Mouse (Mus musculus): Measurements from ENCODE around the gene Chn2. TPM values are rescaled to one million over a fixed set of nuclear protein-coding genes. Genes with fewer than 3 reads are reported as not detected.

Gene Chn2
- polyA plus RNA-seq, 1 experiment from 2014 or later, result 12.0 TPM

DNA sequence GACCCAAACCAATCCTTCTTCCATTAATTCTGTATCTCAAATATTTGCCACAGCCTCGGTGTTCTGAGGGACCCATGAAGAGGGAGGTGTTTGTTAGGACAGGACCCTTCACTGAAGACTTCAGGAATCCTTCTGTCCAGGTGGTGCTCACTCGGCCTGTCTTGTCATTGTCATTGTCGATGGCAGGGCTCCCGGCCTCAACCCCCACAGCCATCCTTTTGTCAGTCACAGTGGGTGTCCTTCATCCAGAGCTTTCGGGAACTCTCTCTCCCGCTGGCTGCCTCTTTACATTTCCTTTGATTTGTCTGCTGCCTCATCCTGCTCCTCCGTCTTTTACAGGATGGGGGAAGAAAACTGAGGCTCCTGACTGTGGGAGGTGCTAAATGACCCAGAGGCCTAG is 57.5 kb downstream of the Chn2 start:
- no peak overlapping the region for H3K9ac ChIP-seq (replicated peaks)
- H3K4me2 ChIP-seq, result no peak overlapping the region
- peaks cover 9% of the 10 kb centered on the region for H3K4me1 ChIP-seq (replicated peaks)
- H3K4me3 ChIP-seq (replicated peaks), result no peak overlapping the region
- WGBS, result 15% methylated on average over 7 of the region's 7 CpGs
- H3K9me3 ChIP-seq, result no peaks in the 10 kb centered on the region
- H3K27me3 ChIP-seq, result peaks cover 3% of the 10 kb centered on the region; the same call in 1 of the 2 replicates
- H3K36me3 ChIP-seq, result no peaks in the 10 kb centered on the region
- ATAC-seq (ENCODE audit: insufficient number of reproducible peaks, insufficient read depth, low FRiP score, low TSS enrichment, low read depth), result no peak
- no peak overlapping the region for H3K27ac ChIP-seq

- no peaks in the 10 kb centered on the region for H3K9me3 ChIP-seq
- WGBS, result 90% methylated on average over 6 of the region's 6 CpGs
- H3K4me3 ChIP-seq (replicated peaks), result no peak overlapping the region
- peaks cover 3% of the 10 kb centered on the region; the same call in 1 of the 2 replicates for H3K27me3 ChIP-seq
- no peaks in the 10 kb centered on the region for H3K36me3 ChIP-seq
- peaks cover 9% of the 10 kb centered on the region for H3K4me1 ChIP-seq (replicated peaks)
- H3K27ac ChIP-seq, result no peak overlapping the region
- H3K4me2 ChIP-seq, result no peak overlapping the region
- no peak for ATAC-seq (ENCODE audit: insufficient number of reproducible peaks, insufficient read depth, low FRiP score, low TSS enrichment, low read depth)
- H3K9ac ChIP-seq (replicated peaks), result no peak overlapping the region
Measured at GRCm38 (mm10) chr6:54098339-54098738, 59.0 kb downstream of the Chn2 start.

GRCm38 (mm10) chr6:54099659-54100058 is 60.3 kb downstream of the Chn2 start:
- no peak overlapping the region for H3K4me2 ChIP-seq
- no peak overlapping the region for H3K27ac ChIP-seq
- no peak for ATAC-seq (ENCODE audit: insufficient number of reproducible peaks, insufficient read depth, low FRiP score, low TSS enrichment, low read depth)
- no peak overlapping the region for H3K4me3 ChIP-seq (replicated peaks)
- no peak overlapping the region for H3K9ac ChIP-seq (replicated peaks)
- no peaks in the 10 kb centered on the region for H3K9me3 ChIP-seq
- H3K36me3 ChIP-seq, result no peaks in the 10 kb centered on the region
- peaks cover 3% of the 10 kb centered on the region; the same call in 1 of the 2 replicates for H3K27me3 ChIP-seq
- peaks cover 9% of the 10 kb centered on the region for H3K4me1 ChIP-seq (replicated peaks)
- WGBS, result 57% methylated on average over 6 of the region's 6 CpGs

DNA sequence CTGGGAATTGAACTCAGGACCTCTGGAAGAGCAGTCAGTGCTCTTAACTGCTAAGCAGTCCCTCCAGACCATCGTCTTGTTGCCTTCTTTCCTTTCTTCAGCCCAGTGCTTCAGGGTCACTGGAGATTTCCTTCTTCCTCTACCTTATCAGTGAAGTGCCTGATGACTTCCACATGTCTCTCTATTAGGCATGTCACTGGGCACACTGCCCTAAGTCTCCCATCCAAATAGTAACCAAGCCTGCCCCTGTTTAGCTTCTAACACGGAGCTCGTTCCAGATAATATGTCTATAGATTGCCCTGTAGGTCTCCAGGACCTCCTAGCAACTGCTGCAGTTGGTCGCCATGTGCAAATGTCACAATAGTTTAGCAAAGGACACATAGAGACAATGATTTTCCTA is 62.9 kb downstream of the Chn2 start:
- Histone ChIP-seq H3K9ac (replicated peaks) (no peak overlapping the region), H3K27me3 (0 out of 2 replicates have a peak, but pooled peaks cover 3% of the 10 kb centered on the region), H3K27ac (no peak overlapping the region), H3K36me3 (no peaks in the 10 kb centered on the region), H3K4me1 (replicated peaks) (peaks cover 4% of the 10 kb centered on the region), H3K4me2 (no peak overlapping the region), H3K9me3 (no peaks in the 10 kb centered on the region), H3K4me3 (replicated peaks) (no peak overlapping the region)
- no peak for ATAC-seq (ENCODE audit: insufficient number of reproducible peaks, insufficient read depth, low FRiP score, low TSS enrichment, low read depth)
- 81% methylated on average over 4 of the region's 4 CpGs for WGBS

- no peak overlapping the region for H3K4me2 ChIP-seq
- no peaks in the 10 kb centered on the region for H3K9me3 ChIP-seq
- no peak overlapping the region for H3K4me3 ChIP-seq (replicated peaks)
- no peaks in the 10 kb centered on the region for H3K27me3 ChIP-seq
- 80% methylated on average over 9 of the region's 9 CpGs for WGBS
- H3K4me1 ChIP-seq (replicated peaks), result peaks cover 4% of the 10 kb centered on the region
- no peak for ATAC-seq (ENCODE audit: insufficient number of reproducible peaks, insufficient read depth, low FRiP score, low TSS enrichment, low read depth)
- H3K9ac ChIP-seq (replicated peaks), result no peak overlapping the region
- H3K36me3 ChIP-seq, result no peaks in the 10 kb centered on the region
- H3K27ac ChIP-seq, result no peak overlapping the region
Measured at GRCm38 (mm10) chr6:54103276-54103975, 64.1 kb downstream of the Chn2 start.

GRCm38 (mm10) chr6:54111416-54111984 is 72.1 kb downstream of the Chn2 start:
- no peak overlapping the region for H3K4me2 ChIP-seq
- H3K4me3 ChIP-seq (replicated peaks), result no peak overlapping the region
- no peaks in the 10 kb centered on the region for H3K36me3 ChIP-seq
- no peak overlapping the region for H3K27ac ChIP-seq
- H3K9ac ChIP-seq (replicated peaks), result no peak overlapping the region
- H3K27me3 ChIP-seq, result no peaks in the 10 kb centered on the region
- no peaks in the 10 kb centered on the region for H3K9me3 ChIP-seq
- peaks cover 12% of the 10 kb centered on the region; the same call in 1 of the 2 replicates for H3K4me1 ChIP-seq (replicated peaks)
- no peak for ATAC-seq (ENCODE audit: insufficient number of reproducible peaks, insufficient read depth, low FRiP score, low TSS enrichment, low read depth)
- WGBS, result 3% methylated on average over 4 of the region's 4 CpGs

DNA sequence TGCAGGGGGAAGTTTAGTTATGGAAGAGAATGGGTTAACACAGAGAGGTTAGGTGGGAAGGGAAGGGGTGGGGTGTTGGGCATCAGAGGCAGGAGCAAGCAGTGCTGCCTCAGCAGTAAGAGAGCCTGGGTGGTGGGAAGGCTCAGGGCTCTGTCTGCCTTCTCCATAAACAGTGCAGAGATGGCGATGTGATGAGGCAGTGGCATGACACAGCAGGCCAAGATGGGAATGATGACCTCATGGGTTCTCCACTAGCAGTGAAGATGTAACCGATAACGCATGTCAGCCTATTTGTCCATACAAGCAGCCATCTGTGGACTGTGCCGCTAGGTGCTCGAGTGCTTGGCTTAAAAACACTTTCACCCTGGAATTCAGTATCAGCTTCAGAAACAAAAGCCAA is 74.0 kb downstream of the Chn2 start:
- WGBS, result 88% methylated on average over 5 of the region's 5 CpGs
- ATAC-seq (ENCODE audit: insufficient number of reproducible peaks, insufficient read depth, low FRiP score, low TSS enrichment, low read depth), result no peak

GRCm38 (mm10) chr6:54114412-54114811 is 75.1 kb downstream of the Chn2 start:
- no peak overlapping the region for H3K9ac ChIP-seq (replicated peaks)
- ATAC-seq (ENCODE audit: insufficient number of reproducible peaks, insufficient read depth, low FRiP score, low TSS enrichment, low read depth), result no peak
- H3K4me3 ChIP-seq (replicated peaks), result no peak overlapping the region
- no peaks in the 10 kb centered on the region for H3K36me3 ChIP-seq
- no peaks in the 10 kb centered on the region for H3K27me3 ChIP-seq
- no peaks in the 10 kb centered on the region for H3K9me3 ChIP-seq
- 90% methylated on average over 6 of the region's 6 CpGs for WGBS
- H3K4me1 ChIP-seq (replicated peaks), result peaks cover 12% of the 10 kb centered on the region; the same call in 1 of the 2 replicates
- no peak overlapping the region for H3K4me2 ChIP-seq
- H3K27ac ChIP-seq, result no peak overlapping the region

More for the DNA sequence above, 74.0 kb downstream of the Chn2 start:
- Histone ChIP-seq H3K9me3 (no peaks in the 10 kb centered on the region), H3K27me3 (no peaks in the 10 kb centered on the region), H3K9ac (replicated peaks) (no peak overlapping the region), H3K4me2 (no peak overlapping the region), H3K36me3 (no peaks in the 10 kb centered on the region), H3K4me1 (replicated peaks) (peaks cover 12% of the 10 kb centered on the region; the same call in 1 of the 2 replicates), H3K4me3 (replicated peaks) (no peak overlapping the region), H3K27ac (no peak overlapping the region)

DNA sequence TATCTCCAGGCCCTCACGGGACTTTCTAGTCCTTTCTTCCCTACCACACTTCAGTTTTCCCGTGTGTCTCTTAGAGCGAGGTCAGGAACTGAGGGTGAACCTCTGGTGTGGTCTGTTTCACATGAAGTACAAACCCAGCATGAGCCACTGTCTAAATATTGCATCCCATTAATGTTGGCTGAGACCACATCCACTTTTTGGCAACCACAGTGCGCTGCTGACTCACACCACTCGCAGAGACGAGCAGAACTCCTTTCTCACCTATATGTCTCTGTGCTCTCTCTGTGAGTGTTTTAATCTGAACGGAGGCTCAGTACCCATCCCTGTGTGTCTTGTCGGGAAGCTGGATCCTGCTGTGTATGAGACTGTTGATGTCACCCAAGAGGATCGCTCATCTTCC is 76.9 kb downstream of the Chn2 start:
- H3K9me3 ChIP-seq, result no peaks in the 10 kb centered on the region
- 92% methylated on average over 9 of the region's 9 CpGs for WGBS
- H3K4me1 ChIP-seq (replicated peaks), result peaks cover 11% of the 10 kb centered on the region; the same call in 1 of the 2 replicates
- H3K4me2 ChIP-seq, result no peak overlapping the region
- no peak overlapping the region for H3K4me3 ChIP-seq (replicated peaks)
- H3K36me3 ChIP-seq, result no peaks in the 10 kb centered on the region
- H3K9ac ChIP-seq (replicated peaks), result no peak overlapping the region
- no peaks in the 10 kb centered on the region for H3K27me3 ChIP-seq
- no peak overlapping the region for H3K27ac ChIP-seq
- ATAC-seq (ENCODE audit: insufficient number of reproducible peaks, insufficient read depth, low FRiP score, low TSS enrichment, low read depth), result no peak

DNA sequence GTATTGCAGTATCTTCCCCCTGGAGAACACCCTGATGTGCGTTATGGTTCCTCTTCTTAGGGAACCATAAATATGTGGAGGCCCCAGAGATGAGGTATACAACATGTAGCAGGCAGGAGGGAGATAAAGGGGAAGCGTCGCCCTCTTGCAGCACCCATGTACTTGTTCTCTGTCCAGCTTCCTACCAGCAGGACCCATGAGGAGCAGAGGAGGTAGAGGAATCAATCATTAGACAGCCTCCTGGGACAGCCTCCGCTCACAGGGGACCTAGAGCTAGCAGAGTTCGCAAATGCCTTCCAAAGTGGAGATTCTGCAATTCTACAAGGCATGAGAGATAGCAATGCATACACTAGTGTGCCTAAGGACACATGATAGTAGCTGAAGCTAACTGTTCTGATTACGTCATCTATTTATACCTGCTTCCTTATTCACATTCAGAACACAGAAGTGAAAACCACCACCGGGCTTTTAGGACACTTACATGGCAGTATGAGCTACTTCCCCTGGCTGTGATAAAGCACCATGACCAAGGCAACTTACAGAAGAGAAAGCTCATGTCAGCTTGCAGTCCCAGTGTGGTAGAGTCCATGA is 77.7 kb downstream of the Chn2 start:
- Histone ChIP-seq H3K9me3 (no peaks in the 10 kb centered on the region), H3K27ac (no peak overlapping the region), H3K27me3 (no peaks in the 10 kb centered on the region), H3K4me3 (replicated peaks) (no peak overlapping the region), H3K9ac (replicated peaks) (no peak overlapping the region), H3K4me2 (no peak overlapping the region), H3K4me1 (replicated peaks) (peaks cover 7% of the 10 kb centered on the region; the same call in 1 of the 2 replicates), H3K36me3 (no peaks in the 10 kb centered on the region)
- no peak for ATAC-seq (ENCODE audit: insufficient number of reproducible peaks, insufficient read depth, low FRiP score, low TSS enrichment, low read depth)
- 91% methylated on average over 7 of the region's 7 CpGs for WGBS

DNA sequence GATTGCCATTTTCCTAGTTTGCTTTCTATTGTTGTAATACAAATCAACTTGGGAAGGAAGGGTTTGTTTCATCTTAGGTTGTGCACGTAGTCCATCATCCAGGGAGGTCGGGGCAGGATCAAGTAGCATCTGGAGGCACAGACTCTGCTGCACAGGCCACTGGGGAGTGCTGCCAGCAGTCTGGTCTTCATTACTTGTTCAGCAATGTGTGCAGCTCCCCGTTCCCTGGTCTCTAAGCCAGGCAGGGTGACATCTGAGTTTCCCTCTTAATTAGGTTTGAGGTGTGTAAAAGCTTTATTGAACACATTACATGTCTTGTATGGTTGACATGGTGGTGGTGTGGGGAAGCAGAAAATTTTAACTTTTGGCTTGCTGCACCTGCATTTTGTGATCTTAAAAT is 79.0 kb downstream of the Chn2 start:
- H3K4me3 ChIP-seq (replicated peaks), result no peak overlapping the region
- no peak overlapping the region for H3K9ac ChIP-seq (replicated peaks)
- peaks cover 7% of the 10 kb centered on the region; the same call in 1 of the 2 replicates for H3K4me1 ChIP-seq (replicated peaks)
- no peak for ATAC-seq (ENCODE audit: insufficient number of reproducible peaks, insufficient read depth, low FRiP score, low TSS enrichment, low read depth)
- H3K27me3 ChIP-seq, result no peaks in the 10 kb centered on the region
- no peaks in the 10 kb centered on the region for H3K36me3 ChIP-seq
- 21% methylated on average over 3 of the region's 3 CpGs for WGBS
- H3K27ac ChIP-seq, result no peak overlapping the region
- H3K9me3 ChIP-seq, result no peaks in the 10 kb centered on the region
- H3K4me2 ChIP-seq, result no peak overlapping the region
